Mouse (Mus musculus) liver, postnatal 0 days (tissue): ENCODE measurements around the gene Cog5. TPM values are rescaled to one million over a fixed set of nuclear protein-coding genes. Genes with fewer than 3 reads are reported as not detected.

Experiments
- ATAC-seq: fragments of 200-750 bp; cut with Nextera tagmentation; 2 replicates; pipeline ENCODE4 v1.8.0; 2017; ENCODE audit warnings: mild to moderate bottlenecking, moderate library complexity
- DNase-seq: peaks from one replicate; pipeline ENCODE4 v3.0.0-alpha.2; 2016
- H3K27ac ChIP-seq: fragments of 300-500 bp; sonication (generic); 2 replicates; pipeline ENCODE4 v1.5.1; 2014; ENCODE audit warnings: antibody characterized with exemption, moderate library complexity, mild to moderate bottlenecking, low read depth
- H3K27me3 ChIP-seq: fragments of 300-500 bp; sonication (generic); 2 replicates; pipeline ENCODE4 v1.6.1; 2014; ENCODE audit warnings: low read length, control low read depth, mixed read lengths; ENCODE audit not compliant: insufficient read depth
- H3K36me3 ChIP-seq: fragments of 300-500 bp; sonication (generic); replicated peaks from 2 replicates; pipeline ENCODE4 v1.6.1; 2014; ENCODE audit warnings: mild to moderate bottlenecking, control low read depth, low read length, moderate library complexity, mixed read lengths; ENCODE audit not compliant: insufficient read depth
- H3K4me1 ChIP-seq: fragments of 300-500 bp; sonication (generic); 2 replicates; pipeline ENCODE4 v1.6.1; 2014; ENCODE audit warnings: antibody characterized with exemption, mild to moderate bottlenecking, control low read depth; ENCODE audit not compliant: insufficient read depth
- H3K4me2 ChIP-seq: fragments of 300-500 bp; sonication (generic); 2 replicates; pipeline ENCODE4 v1.6.1; 2014; ENCODE audit warnings: low read depth, mild to moderate bottlenecking, low read length, moderate library complexity, mixed read lengths
- H3K4me3 ChIP-seq: fragments of 300-500 bp; sonication (generic); 2 replicates; pipeline ENCODE4 v1.5.1; 2014; ENCODE audit warnings: low read depth, low read length
- H3K9ac ChIP-seq: fragments of 300-500 bp; sonication (generic); replicated peaks from 2 replicates; pipeline ENCODE4 v1.6.1; 2014; ENCODE audit warnings: mild to moderate bottlenecking, moderate library complexity
- H3K9me3 ChIP-seq: fragments of 300-500 bp; sonication (generic); 2 replicates; pipeline ENCODE4 v1.6.1; 2016; ENCODE audit warnings: mild to moderate bottlenecking, control low read depth, low read length, mixed read lengths
- CTCF ChIP-seq: sonication (generic); IDR thresholded peaks from 2 replicates; pipeline ENCODE4 v1.5.1; 2016; ENCODE audit warnings: antibody characterized with exemption, low read depth
- EP300 ChIP-seq: IDR thresholded peaks from 2 replicates; pipeline ENCODE4 v1.6.1; 2016; ENCODE audit warnings: antibody characterized with exemption, low read depth, mild to moderate bottlenecking
- WGBS: fragments of 180-500 bp; shearing (Covaris S2); extraction: QIAGEN DNeasy Blood & Tissue Kit; methylation state at CpG from one replicate; pipeline ENCODE4 v1.1.7; 2014; ENCODE audit not compliant: insufficient replicate concordance; 5-methylcytosine and 5-hydroxymethylcytosine counted together
- polyA plus RNA-seq: library from polyadenylated mRNA; unstranded; fragments of >200 nt; fragmentation: Nextera tagmentation; extraction: Ambion mirVana; gene quantifications from 2 replicates; pipeline ENCODE4 v1.2.1, GENCODE M21; 2015

The Cog5 gene
- polyA plus RNA-seq, 1 experiment from 2014 or later, result 6.4 TPM

- ATAC-seq, result no peak
- no peak overlapping the region for H3K27ac ChIP-seq
- no peak for TF ChIP-seq CTCF
- TF ChIP-seq EP300, result no peak
- no peak for DNase-seq
- H3K4me3 ChIP-seq, result no peak overlapping the region
- no peaks in the 10 kb centered on the region for H3K27me3 ChIP-seq
- no peak overlapping the region for H3K9ac ChIP-seq
- 80% methylated on average over 1 of the region's 1 CpGs for WGBS
- no peak overlapping the region for H3K4me2 ChIP-seq
- no peaks in the 10 kb centered on the region for H3K4me1 ChIP-seq
- H3K9me3 ChIP-seq, result no peaks in the 10 kb centered on the region
- no peaks in the 10 kb centered on the region for H3K36me3 ChIP-seq
These were observed 129.6 kb downstream of the Cog5 start for GRCm38 (mm10) chr12:31784291-31784690.

GRCm38 (mm10) chr12:31788530-31788929 lies 133.9 kb downstream of the Cog5 start:
- H3K36me3 ChIP-seq, result no peaks in the 10 kb centered on the region
- H3K27me3 ChIP-seq, result no peaks in the 10 kb centered on the region
- no peak overlapping the region for H3K4me2 ChIP-seq
- TF ChIP-seq EP300, result no peak
- TF ChIP-seq CTCF, result no peak
- H3K9me3 ChIP-seq, result no peaks in the 10 kb centered on the region
- ATAC-seq (no peak), DNase-seq (no peak)
- no peak overlapping the region for H3K4me3 ChIP-seq
- WGBS, result 72% methylated on average over 3 of the region's 3 CpGs
- H3K4me1 ChIP-seq, result no peaks in the 10 kb centered on the region
- H3K27ac ChIP-seq, result no peak overlapping the region
- H3K9ac ChIP-seq, result no peak overlapping the region

GRCm38 (mm10) chr12:31806410-31807154 lies 151.9 kb downstream of the Cog5 start:
- 52% methylated on average over 5 of the region's 5 CpGs for WGBS
- Histone ChIP-seq H3K4me3 (no peak overlapping the region), H3K4me1 (no peaks in the 10 kb centered on the region), H3K36me3 (no peaks in the 10 kb centered on the region), H3K4me2 (no peak overlapping the region), H3K27me3 (no peaks in the 10 kb centered on the region), H3K9me3 (no peaks in the 10 kb centered on the region), H3K27ac (0 out of 2 replicates have a peak overlapping the region, but pooled peaks have one; percentile 35), H3K9ac (no peak overlapping the region)
- ATAC-seq, result peak; percentile 76
- TF ChIP-seq EP300 (no peak), CTCF (no peak)
- no peak for DNase-seq

- Histone ChIP-seq H3K27me3 (no peaks in the 10 kb centered on the region), H3K4me3 (no peak overlapping the region), H3K9me3 (no peaks in the 10 kb centered on the region), H3K36me3 (no peaks in the 10 kb centered on the region), H3K4me2 (no peak overlapping the region), H3K27ac (no peak overlapping the region), H3K9ac (no peak overlapping the region), H3K4me1 (no peaks in the 10 kb centered on the region)
- no peak for TF ChIP-seq EP300
- TF ChIP-seq CTCF, result no peak
- DNase-seq (no peak), ATAC-seq (no peak)
- 83% methylated on average over 3 of the region's 3 CpGs for WGBS
These were observed 163.4 kb downstream of the Cog5 start for GRCm38 (mm10) chr12:31818051-31818461.

- DNase-seq (no peak), ATAC-seq (no peak)
- no peaks in the 10 kb centered on the region for H3K9me3 ChIP-seq
- TF ChIP-seq CTCF (no peak), EP300 (no peak)
- H3K27ac ChIP-seq, result no peak overlapping the region
- no peak overlapping the region for H3K9ac ChIP-seq
- H3K4me2 ChIP-seq, result no peak overlapping the region
- no peaks in the 10 kb centered on the region for H3K4me1 ChIP-seq
- H3K36me3 ChIP-seq, result no peaks in the 10 kb centered on the region
- H3K27me3 ChIP-seq, result no peaks in the 10 kb centered on the region
- H3K4me3 ChIP-seq, result no peak overlapping the region
These were observed 164.4 kb downstream of the Cog5 start for GRCm38 (mm10) chr12:31819096-31819495.

- Histone ChIP-seq H3K36me3 (no peaks in the 10 kb centered on the region), H3K27me3 (no peaks in the 10 kb centered on the region), H3K4me2 (no peak overlapping the region), H3K4me1 (no peaks in the 10 kb centered on the region), H3K27ac (no peak overlapping the region), H3K4me3 (no peak overlapping the region), H3K9ac (no peak overlapping the region), H3K9me3 (no peaks in the 10 kb centered on the region)
- DNase-seq (no peak), ATAC-seq (no peak)
- WGBS, result 89% methylated on average over 7 of the region's 7 CpGs
- TF ChIP-seq CTCF (no peak), EP300 (no peak)
These were observed 164.9 kb downstream of the Cog5 start for GRCm38 (mm10) chr12:31819520-31819919.

- WGBS, result 84% methylated on average over 3 of the region's 3 CpGs
These were observed 169.0 kb downstream of the Cog5 start for GRCm38 (mm10) chr12:31823671-31824070.

More at GRCm38 (mm10) chr12:31823671-31824070, 169.0 kb downstream of the Cog5 start:
- Histone ChIP-seq H3K4me2 (no peak overlapping the region), H3K9me3 (no peaks in the 10 kb centered on the region), H3K27ac (no peak overlapping the region), H3K9ac (no peak overlapping the region), H3K4me3 (no peak overlapping the region), H3K27me3 (no peaks in the 10 kb centered on the region), H3K36me3 (no peaks in the 10 kb centered on the region), H3K4me1 (no peaks in the 10 kb centered on the region)
- no peak for TF ChIP-seq CTCF
- no peak for TF ChIP-seq EP300
- ATAC-seq (no peak), DNase-seq (no peak)
